Mouse (Mus musculus) cerebral cortex, adult 2 months (tissue): ENCODE results near the gene Serpina1c.

ENCODE experiments used
- WGBS: fragments of 180-500 bp; shearing (Covaris S2); methylation state at CpG from one replicate; pipeline ENCODE4 v1.1.7; 2018; 5-methylcytosine and 5-hydroxymethylcytosine counted together

Serpina1c gene

GRCm38 (mm10) chr12:103904837-103905340 lies at the start of gene Serpina1c:
TSS of gene Serpina1c (minus strand) at chr12:103904887.
- 82% methylated on average over 4 of the region's 4 CpGs for WGBS

- 83% methylated on average over 3 of the region's 3 CpGs for WGBS
Observed at GRCm38 (mm10) chr12:103952972-103953371, 48.3 kb upstream of the Serpina1c start.

- WGBS = 87% methylated on average over 4 of the region's 4 CpGs
Observed at GRCm38 (mm10) chr12:103946243-103946642, 41.6 kb upstream of the Serpina1c start.

GRCm38 (mm10) chr12:103909181-103909580 lies 4.5 kb upstream of the Serpina1c start:
- 97% methylated on average over 12 of the region's 16 CpGs for WGBS

GRCm38 (mm10) chr12:103907746-103908145 lies 3.1 kb upstream of the Serpina1c start:
- 24% methylated on average over 1 of the region's 1 CpGs for WGBS

- 86% methylated on average over 3 of the region's 3 CpGs for WGBS
Observed at GRCm38 (mm10) chr12:103901929-103902328, 2.8 kb downstream of the Serpina1c start.

GRCm38 (mm10) chr12:103866873-103867272 lies 37.8 kb downstream of the Serpina1c start:
- 91% methylated on average over 1 of the region's 1 CpGs for WGBS

GRCm38 (mm10) chr12:103863101-103863974 lies 41.3 kb downstream of the Serpina1c start, which contains the start of gene Serpina1a:
TSS of gene Serpina1a (minus strand) at chr12:103863562.
- 82% methylated on average over 9 of the region's 9 CpGs for WGBS

GRCm38 (mm10) chr12:103860976-103861375 lies 43.7 kb downstream of the Serpina1c start:
- WGBS = 58% methylated on average over 3 of the region's 3 CpGs

- 88% methylated on average over 3 of the region's 4 CpGs for WGBS
Observed at GRCm38 (mm10) chr12:103860571-103860970, 44.1 kb downstream of the Serpina1c start.

GRCm38 (mm10) chr12:103859584-103859983 lies 45.1 kb downstream of the Serpina1c start:
- 69% methylated on average over 3 of the region's 3 CpGs for WGBS

- 86% methylated on average over 2 of the region's 2 CpGs for WGBS
Observed at GRCm38 (mm10) chr12:103853032-103853431, 51.7 kb downstream of the Serpina1c start.
